Mouse (Mus musculus) hematopoietic stem cell, adult 5-6 weeks (primary cell): ENCODE results near the gene 1600002K03Rik. TPM values are rescaled to one million over a fixed set of nuclear protein-coding genes. Genes with fewer than 3 reads are reported as not detected.
A peak's percentile ranks its signal among the peaks of the same experiment; 100 is the strongest.
"Not testable (repeated sequence)": the region's sequence is repeated elsewhere in the genome, so short reads cannot be mapped to it uniquely, and the experiment has no call there.

ENCODE experiments used
- ATAC-seq, 2 experiments: fragments of 125-278 bp in 1 of 2; replicated peaks in 1 of 2; 2 replicates each; pipeline ENCODE4 v1.8.0; 2016 to 2017; ENCODE audit warnings: inconsistent platforms in 2 of 2, mild to moderate bottlenecking in 2 of 2, moderate number of reproducible peaks in 2 of 2, low read depth in 1 of 2, moderate TSS enrichment in 1 of 2; ENCODE audit not compliant: low FRiP score in 2 of 2, poor library complexity in 2 of 2, severe bottlenecking in 2 of 2, insufficient read depth in 1 of 2, low TSS enrichment in 1 of 2
- total RNA-seq: library from RNA; stranded (forward); fragments of 172-1452, 232-1000 nt; gene quantifications from 2 replicates; pipeline ENCODE4 v1.2.3, GENCODE M21; 2017

The 1600002K03Rik gene
- total RNA-seq, 1 experiment from 2014 or later = 26.2 TPM

- no peak for ATAC-seq
These were observed 12.0 kb upstream of the 1600002K03Rik start for GRCm38 (mm10) chr10:80160455-80161371.

GRCm38 (mm10) chr10:80161522-80162242, 11.1 kb upstream of the 1600002K03Rik start:
- ATAC-seq = no peak

GRCm38 (mm10) chr10:80162243-80162608, 10.5 kb upstream of the 1600002K03Rik start:
- no peak for ATAC-seq

GRCm38 (mm10) chr10:80162716-80163299, 9.9 kb upstream of the 1600002K03Rik start:
- no peak for ATAC-seq

GRCm38 (mm10) chr10:80163721-80164120, 9.0 kb upstream of the 1600002K03Rik start:
- no peak for ATAC-seq

GRCm38 (mm10) chr10:80164161-80164997, 8.4 kb upstream of the 1600002K03Rik start:
- ATAC-seq = no peak

GRCm38 (mm10) chr10:80164998-80165344, 7.8 kb upstream of the 1600002K03Rik start:
- ATAC-seq = peak; percentile 61 to 66

- no peak for ATAC-seq
These were observed 7.2 kb upstream of the 1600002K03Rik start, which contains the start of gene Cirbp for GRCm38 (mm10) chr10:80165392-80166128. Cirbp (plus strand) TSS chr10:80165985.

- ATAC-seq = not testable (repeated sequence)
These were observed 6.6 kb upstream of the 1600002K03Rik start for GRCm38 (mm10) chr10:80166136-80166535.

GRCm38 (mm10) chr10:80167460-80168037, 5.2 kb upstream of the 1600002K03Rik start:
- peak; percentile 79 to 85 for ATAC-seq

- ATAC-seq = peak; percentile 3 to 22; a peak in 2 of 4 replicates
These were observed 4.6 kb upstream of the 1600002K03Rik start for GRCm38 (mm10) chr10:80168038-80168661.

- ATAC-seq = no peak
These were observed 3.7 kb upstream of the 1600002K03Rik start for GRCm38 (mm10) chr10:80169070-80169469.

- ATAC-seq = no peak
These were observed 3.1 kb upstream of the 1600002K03Rik start for GRCm38 (mm10) chr10:80169651-80170050.

GRCm38 (mm10) chr10:80170052-80170451, 2.7 kb upstream of the 1600002K03Rik start:
- ATAC-seq = no peak

- ATAC-seq = no peak
These were observed 2.1 kb upstream of the 1600002K03Rik start for GRCm38 (mm10) chr10:80170601-80171021.

- ATAC-seq = no peak
These were observed 1.5 kb upstream of the 1600002K03Rik start for GRCm38 (mm10) chr10:80171252-80171651.
